Mouse (Mus musculus): ENCODE data around the gene Zranb3.
"Not testable (repeated sequence)": the region's sequence is repeated elsewhere in the genome, so short reads cannot be mapped to it uniquely, and the experiment has no call there.

The Zranb3 gene

GRCm38 (mm10) chr1:128060655-128061344 lies 42.0 kb downstream of the Zranb3 start:
- DNase-seq (ENCODE audit: extremely low read depth, low read depth, low spot score), result no peak

GRCm38 (mm10) chr1:128058625-128059024 lies 44.2 kb downstream of the Zranb3 start:
- DNase-seq (ENCODE audit: extremely low read depth, low read depth, low spot score), result no peak

DNA sequence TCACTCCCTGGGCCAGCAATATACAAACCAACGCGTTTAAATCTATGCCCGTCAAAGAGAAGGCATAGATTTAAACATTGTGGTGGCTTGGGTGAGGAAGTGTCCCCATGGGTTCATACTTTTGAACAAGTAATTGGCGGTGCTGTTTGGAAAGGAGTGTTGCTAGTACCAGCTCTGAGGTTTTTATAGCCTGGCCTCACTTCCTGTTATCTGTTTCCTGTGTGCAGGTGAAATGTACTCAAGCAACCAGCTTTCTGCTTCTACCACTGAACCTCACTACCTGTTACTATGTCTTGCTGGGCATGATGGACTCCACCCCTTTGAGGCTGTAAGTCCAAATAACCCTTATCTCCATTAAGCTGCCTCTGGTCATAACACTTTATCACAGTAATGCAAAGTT lies 45.6 kb downstream of the Zranb3 start:
- no peak for DNase-seq (ENCODE audit: extremely low read depth, low read depth, low spot score)

GRCm38 (mm10) chr1:128046920-128047319 lies 55.9 kb downstream of the Zranb3 start:
- DNase-seq (ENCODE audit: extremely low read depth, low read depth, low spot score), result no peak

DNA sequence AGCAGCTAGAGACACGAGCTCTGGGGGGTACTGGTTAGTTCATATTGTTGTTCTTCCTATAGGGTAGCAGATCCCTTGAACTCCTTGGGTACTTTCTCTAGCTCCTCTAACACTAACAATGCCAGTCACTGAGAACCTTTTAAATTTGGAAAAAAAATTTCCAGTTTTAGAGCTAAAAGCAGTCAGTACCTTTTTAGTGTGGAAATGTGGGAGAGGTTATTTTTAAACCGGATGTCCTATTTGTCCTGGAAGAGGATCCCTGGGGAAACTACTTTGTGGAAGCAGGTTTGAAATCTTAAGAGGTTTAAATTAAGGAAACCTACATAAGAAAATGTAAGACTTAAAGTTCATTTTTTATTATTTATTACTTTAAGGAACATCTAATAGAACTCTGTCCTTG lies 56.4 kb downstream of the Zranb3 start:
- DNase-seq (ENCODE audit: extremely low read depth, low read depth, low spot score), result no peak

DNA sequence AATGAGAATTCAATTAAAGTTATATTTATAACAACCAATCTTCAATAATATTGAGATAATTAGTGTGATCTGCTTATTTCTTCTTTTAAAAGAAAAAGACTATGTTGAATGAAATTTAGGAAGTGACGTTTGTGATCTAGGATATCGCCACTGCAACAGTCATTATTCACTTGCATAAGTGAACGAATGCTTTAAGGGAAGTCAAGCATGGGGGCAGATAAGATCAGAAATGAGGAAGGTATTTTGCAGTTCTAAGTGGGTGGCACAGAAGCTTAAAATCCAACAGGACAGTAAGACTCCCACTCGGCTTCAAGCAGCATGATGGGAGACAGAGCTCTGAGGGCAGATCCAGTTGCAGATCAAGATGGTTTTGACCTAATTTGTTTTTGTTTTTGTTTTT lies 58.7 kb downstream of the Zranb3 start:
- no peak for DNase-seq (ENCODE audit: extremely low read depth, low read depth, low spot score)

- DNase-seq (ENCODE audit: extremely low read depth, low read depth, low spot score), result no peak
Measured at GRCm38 (mm10) chr1:128036296-128036695, 66.6 kb downstream of the Zranb3 start.

- no peak for DNase-seq (ENCODE audit: extremely low read depth, low read depth, low spot score)
Measured at GRCm38 (mm10) chr1:128032123-128032522, 70.7 kb downstream of the Zranb3 start.

DNA sequence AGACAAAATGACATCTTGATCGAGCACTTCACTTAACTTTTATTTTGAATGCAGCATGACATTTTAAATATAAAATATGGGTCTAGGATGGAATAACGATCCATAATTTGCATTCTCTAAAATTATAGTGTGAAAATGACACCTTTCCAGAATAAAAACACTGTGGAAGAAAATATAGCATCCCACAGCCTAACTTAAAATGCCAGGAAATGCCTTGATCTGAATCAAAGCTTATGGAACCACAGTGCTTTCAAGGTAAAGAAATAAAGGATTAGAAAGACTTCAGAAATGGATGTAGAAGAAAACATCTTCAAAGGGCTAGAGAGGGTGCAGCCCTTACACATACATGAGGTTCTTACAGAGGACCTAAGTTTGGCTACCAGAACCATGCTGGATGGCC lies 71.3 kb downstream of the Zranb3 start:
- no peak for DNase-seq (ENCODE audit: extremely low read depth, low read depth, low spot score)

- no peak for DNase-seq (ENCODE audit: extremely low read depth, low read depth, low spot score)
Measured at GRCm38 (mm10) chr1:128024363-128025114, 78.3 kb downstream of the Zranb3 start.

- DNase-seq (ENCODE audit: extremely low read depth, low read depth, low spot score), result no peak
Measured at GRCm38 (mm10) chr1:128020001-128020770, 82.7 kb downstream of the Zranb3 start.

- DNase-seq (ENCODE audit: extremely low read depth, low read depth, low spot score), result no peak
Measured at GRCm38 (mm10) chr1:128016035-128016492, 86.8 kb downstream of the Zranb3 start.

DNA sequence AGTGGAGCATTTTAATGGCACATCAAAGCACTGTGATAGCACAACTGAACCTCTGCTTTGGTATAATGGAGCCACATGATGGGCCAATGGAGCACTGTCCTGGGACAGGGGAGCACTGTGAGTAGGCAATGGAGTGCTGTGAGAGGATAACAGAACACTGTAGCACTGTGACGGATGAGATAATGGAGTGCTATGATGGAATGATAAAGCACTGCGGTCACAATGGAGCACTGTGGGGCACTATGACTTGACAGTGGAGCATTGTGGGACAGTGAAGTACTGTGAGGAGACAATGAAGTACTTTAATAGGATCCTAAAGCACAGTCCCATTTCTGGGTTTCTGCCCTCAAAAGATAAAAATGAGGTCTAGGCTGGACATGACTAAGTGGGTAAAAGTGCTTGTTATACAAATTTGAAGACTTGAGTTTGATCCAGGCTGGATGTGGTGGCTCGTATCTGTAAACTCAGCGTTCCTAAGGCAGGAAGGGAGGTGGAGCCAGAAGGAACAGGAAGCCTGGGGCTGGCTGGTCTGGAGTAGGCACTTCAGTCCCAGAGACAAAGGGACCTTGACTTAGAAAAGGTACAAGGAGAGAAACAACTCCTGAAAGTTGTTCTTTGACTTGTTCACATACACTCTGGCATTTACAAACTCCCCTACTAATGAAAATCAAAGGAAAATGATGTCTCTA lies 89.0 kb downstream of the Zranb3 start:
- DNase-seq (ENCODE audit: extremely low read depth, low read depth, low spot score), result no peak

DNA sequence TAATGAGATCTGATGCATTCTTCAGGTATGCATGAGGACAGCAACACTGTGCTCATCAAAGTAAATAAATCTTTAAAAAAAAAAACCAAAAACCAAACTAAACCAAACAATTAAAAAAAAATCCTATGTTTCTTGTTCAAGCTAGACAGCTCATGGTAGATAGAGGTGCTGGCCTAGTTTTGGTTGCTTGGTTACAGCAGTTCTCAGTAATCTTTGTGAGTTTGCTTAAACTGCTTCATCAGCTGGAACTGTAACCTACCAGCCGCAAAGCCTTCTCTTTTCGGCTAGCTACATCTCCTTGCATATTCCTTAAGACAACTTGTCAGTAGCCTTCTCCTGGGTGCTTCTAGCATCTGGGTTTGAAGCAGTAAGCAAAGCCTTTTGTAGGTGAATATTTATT lies 93.1 kb downstream of the Zranb3 start:
- no peak for DNase-seq (ENCODE audit: extremely low read depth, low read depth, low spot score)

- not testable (repeated sequence) for DNase-seq (ENCODE audit: extremely low read depth, low read depth, low spot score)
Measured at GRCm38 (mm10) chr1:128006042-128006600, 96.7 kb downstream of the Zranb3 start.

GRCm38 (mm10) chr1:128004371-128004720 lies 98.5 kb downstream of the Zranb3 start:
- DNase-seq (ENCODE audit: extremely low read depth, low read depth, low spot score), result no peak

DNA sequence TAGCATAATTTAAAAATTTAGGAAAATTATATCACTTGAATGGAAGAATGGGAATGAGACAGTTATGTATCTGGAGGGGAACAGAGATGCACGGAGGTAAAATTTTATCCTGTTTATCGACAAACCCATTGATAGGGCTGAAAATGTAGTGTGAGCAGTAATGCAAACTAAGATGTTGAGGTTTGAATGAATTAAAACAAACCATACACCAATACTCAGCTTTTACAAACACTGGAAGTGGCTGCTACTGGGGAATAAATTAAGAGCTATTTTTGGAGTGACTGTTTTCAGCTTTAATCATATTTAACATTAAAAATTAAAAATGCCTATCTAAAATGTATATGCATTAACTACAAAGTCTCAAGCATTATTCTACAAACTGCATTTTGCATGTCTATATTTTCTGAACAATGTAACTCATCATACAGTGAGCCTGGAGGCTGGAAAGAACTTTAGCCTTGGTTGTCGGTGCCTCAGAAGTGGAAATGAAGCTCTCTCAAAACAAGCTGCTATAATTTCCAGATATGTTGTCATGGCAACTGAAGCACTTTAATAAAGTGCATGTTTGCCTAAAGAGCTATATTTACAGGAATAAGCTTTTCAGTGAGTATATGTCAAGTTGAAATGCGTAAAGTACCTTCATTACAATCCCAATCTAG lies 99.0 kb downstream of the Zranb3 start:
- DNase-seq (ENCODE audit: extremely low read depth, low read depth, low spot score), result no peak

DNA sequence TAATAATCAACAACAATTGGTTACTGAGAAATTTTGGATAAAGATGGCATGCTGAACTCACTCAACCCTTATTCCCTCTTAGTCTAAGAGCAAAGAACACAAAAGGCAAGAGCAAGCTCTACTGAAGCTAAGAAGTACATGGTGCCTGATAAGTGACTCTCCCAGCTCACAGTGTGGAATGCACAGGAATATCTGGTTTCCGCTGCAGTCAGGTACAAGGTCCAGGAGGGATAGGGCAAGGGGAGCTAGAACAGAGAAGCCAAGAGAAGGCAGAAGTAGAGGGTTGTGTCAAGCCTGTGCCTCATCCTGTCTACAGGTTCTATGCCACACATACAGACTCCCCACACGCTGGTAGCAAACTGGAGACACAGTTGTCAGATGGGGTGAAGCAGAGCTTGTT lies 100.7 kb downstream of the Zranb3 start:
- no peak for DNase-seq (ENCODE audit: extremely low read depth, low read depth, low spot score)

- not testable (repeated sequence) for DNase-seq (ENCODE audit: extremely low read depth, low read depth, low spot score)
Measured at GRCm38 (mm10) chr1:128000931-128001330, 101.9 kb downstream of the Zranb3 start.

DNA sequence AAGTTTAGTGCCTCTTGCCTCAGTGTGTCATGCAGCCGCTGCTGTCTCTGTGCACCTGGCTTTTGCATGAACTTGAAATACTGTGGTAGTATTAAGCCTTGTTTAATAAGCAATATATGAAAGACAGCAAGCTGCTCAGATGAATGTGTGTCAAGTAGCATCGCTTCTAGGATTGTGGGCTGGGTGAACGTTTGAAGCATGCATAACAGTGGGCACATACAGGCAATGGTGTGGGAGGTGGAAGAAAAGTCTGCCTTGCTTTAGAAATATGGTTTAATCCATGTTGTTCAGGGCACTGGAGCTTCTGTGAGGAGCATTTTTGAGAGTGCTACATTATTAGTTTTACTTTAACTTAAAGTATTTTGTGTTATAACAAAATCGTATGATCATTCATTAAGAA lies 109.0 kb downstream of the Zranb3 start:
- DNase-seq (ENCODE audit: extremely low read depth, low read depth, low spot score), result no peak

All from fat pad, adult 2 months (tissue).